Mouse (Mus musculus): Measurements from ENCODE around the gene Wdr86.

DNA sequence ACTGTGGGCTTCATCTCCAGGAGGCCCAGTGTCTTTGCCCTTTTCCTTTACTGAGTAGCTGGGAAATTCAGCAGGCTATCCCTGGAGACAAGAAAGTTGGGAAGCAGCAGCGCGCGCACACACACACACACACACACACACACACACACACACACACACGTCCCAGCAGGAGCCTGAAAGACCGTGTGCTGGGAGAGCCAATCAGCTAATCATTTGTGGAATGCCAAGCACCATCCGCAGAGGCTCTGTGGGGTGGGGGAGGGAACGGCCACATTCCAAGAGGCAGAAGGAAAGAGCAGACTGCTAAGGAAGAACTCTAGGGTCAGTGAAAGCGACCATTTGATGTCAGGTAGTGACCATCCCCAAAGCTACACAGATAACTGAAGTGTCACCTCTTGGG, 2.6 kb upstream of the Wdr86 start:
- TF ChIP-seq ZNF384 (IDR thresholded peaks at IDR 0.05; ENCODE audit: low read depth, low read length) (no peak), ZC3H11A (IDR thresholded peaks at IDR 0.05; ENCODE audit: borderline replicate concordance, low read depth, low read length) (no peak)
